Mouse (Mus musculus): ENCODE measurements around the gene Trdn. TPM values are rescaled to one million over a fixed set of nuclear protein-coding genes. Genes with fewer than 3 reads are reported as not detected.

Trdn gene
- 0.07 TPM for polyA plus RNA-seq (2017; shearing (Covaris generic))

DNA sequence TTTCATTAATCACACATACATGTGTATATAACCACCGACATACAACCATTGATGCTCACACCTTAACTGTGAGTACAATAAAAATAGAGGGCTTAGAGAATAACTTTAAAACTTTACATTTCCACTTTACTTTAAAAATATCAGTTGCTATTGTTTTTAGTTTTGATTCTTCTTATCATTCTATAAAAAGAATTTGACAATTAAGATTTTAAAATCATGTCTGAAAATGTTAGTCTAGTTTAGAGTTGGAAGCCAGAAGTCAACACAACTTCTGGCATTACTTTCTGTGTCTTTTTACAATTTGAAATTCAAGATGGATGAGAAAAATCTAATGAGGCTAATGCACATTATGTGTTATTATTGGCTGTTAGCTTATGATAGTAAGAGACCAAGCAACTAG, at the start of gene Trdn:
TSS of gene Trdn (plus strand) at position 301 of the 400 bp plus-strand sequence.

Other genes with a start within 250 kb of the Trdn start
- gene Nkain2, start 190.1 kb upstream of the Trdn start, polyA plus RNA-seq (2017; shearing (Covaris generic)): not detected

Measured in inflammation-experienced regulatory T-cells, adult 16 weeks (primary cell).